Mouse (Mus musculus): ENCODE results near the gene Tmem43. TPM values are rescaled to one million over a fixed set of nuclear protein-coding genes. Genes with fewer than 3 reads are reported as not detected.

The Tmem43 gene
- total RNA-seq (2023), result 38.7 TPM

DNA sequence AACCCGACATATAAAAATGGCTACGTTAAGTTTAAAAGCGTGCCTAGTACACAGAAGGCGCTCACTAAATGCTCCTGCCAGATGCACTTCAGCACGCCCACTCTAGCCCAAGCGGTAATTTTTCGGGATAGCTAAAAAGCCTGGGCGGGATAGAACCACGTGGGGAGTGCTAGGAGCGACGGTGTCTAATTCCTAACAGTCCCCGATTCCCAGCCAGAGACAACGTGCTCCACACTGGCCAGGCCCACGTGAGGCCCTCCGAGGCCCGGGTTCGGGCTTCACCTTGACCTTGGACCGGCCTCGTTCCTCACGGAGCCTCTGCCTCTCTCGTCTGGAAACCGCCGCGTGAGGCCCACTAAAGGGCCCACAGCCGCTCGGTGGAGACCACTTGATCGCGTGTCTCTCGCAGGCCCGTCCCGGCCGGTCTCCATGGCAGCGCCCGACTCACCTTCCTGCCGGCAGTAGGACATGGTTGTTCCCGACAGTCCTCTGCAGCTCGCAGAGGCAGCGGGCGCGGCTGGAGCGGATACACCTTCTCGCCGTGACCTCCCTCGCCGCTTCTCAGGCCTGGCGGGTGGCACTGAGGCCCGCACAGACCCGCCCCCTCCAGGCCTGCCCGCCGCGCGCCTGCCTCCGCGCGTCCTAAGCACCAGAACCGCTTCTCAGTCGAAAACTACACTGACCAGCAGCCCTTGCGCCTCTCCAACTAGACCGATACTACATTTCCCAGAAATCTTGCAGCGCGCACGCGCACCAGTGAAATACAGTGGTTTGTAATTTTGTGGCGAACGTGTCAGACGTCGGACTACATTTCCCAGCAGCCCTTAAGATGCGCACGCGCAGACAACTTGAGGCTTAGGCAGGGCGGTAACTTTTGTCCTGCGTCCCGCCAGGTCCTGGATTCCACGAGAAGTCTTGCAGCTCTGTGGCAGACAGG is at the start of gene Tmem43, which contains the start of gene Chchd4:
Tmem43 (plus strand) TSS at position 836 of the 937 bp plus-strand sequence.
Chchd4 (minus strand) TSS at position 679 of the 937 bp plus-strand sequence.

DNA sequence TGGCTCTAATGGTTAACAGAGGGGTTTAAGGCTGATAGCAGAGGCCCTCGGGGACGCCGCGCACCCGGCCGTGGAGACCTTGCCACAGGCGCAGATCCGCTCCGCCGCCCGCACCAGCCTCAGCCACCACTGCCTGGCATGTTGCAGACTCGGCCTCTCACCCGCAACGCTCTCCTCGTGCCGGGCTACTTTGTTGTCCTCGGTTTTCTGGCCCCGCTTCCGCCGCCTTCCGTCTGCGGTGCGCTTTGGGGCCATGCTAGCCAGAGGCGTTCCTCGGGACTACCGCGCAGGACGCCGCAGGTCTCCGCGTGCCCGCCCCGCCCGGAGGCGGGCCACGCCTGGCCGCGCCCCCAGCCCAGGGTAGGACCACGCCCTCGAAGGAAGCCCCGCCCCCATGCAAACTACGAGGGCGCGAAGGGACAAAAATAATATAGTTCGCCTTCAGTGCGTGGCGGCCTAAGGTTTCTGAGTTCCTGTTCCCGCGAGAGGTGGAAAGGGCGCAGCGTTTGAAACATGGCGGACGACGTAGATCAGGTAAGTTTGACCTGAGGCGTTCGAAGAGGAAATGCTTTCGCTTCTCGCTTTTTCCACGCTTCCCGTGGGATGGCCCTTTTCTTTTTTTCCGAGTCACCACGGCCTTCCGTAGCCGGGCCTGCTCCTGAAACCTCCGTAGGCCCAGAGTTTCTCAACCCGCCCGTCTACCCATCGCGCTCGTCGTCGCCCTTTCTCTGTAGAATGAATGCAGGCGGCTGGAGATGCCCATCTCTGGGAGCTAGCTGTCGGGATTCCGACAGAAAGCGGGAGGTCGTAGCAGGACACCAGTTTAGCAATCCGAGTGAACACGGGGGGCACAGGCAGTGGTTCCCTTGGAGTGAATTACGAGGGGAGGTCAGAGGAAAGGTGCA is 42.3 kb downstream of the Tmem43 start, which contains the start of the genes Xpc and Lsm3:
Xpc (minus strand) TSS at position 344 of the 905 bp plus-strand sequence.
Lsm3 (plus strand) TSS at position 384 of the 905 bp plus-strand sequence.

Other genes starting within 250 kb of the Tmem43 start
- not detected for gene Wnt7a, start 62.3 kb upstream of the Tmem43 start, total RNA-seq (2023)
- gene Chchd4, start 157 bp upstream of the Tmem43 start, total RNA-seq (2023), result 6.0 TPM
- 22.1 TPM for gene Xpc, start 42.2 kb downstream of the Tmem43 start, total RNA-seq (2023)
- gene Lsm3, start 42.2 kb downstream of the Tmem43 start, total RNA-seq (2023), result 42.6 TPM
- gene Slc6a6, start 210.3 kb downstream of the Tmem43 start, total RNA-seq (2023), result 127 TPM